In genomic region chr5:132162206-132162533, GRCm38 (mm10) we compare ENCODE assay signal across 12 mouse cellular contexts.
DNase-seq lines count a peak whose midpoint lies in the region; ATAC-seq and TF ChIP-seq lines count a peak whose summit lies in the region.
"Had no signal": no experiment of that assay in that cellular context is flagged by ENCODE, and none has a peak within 500 bp of the region (broad histone marks: within the 10 kb centered on the region; RNA-seq: fewer than 3 reads in every experiment).

No protein-coding gene starts in this region.

- 0 out of 2 replicates have a peak overlapping the region, but pooled peaks have one; percentile 4 for H3K27ac ChIP-seq in hindbrain, embryonic 12.5 days
- no peak overlapping the region for H3K27ac ChIP-seq in hindbrain, embryonic 16.5 days (ENCODE audit: low read depth, low read length)
- peak overlapping the region; percentile 76 for H3K27ac ChIP-seq in stomach, embryonic 14.5 days (ENCODE audit: low read length)
- H3K27ac ChIP-seq in stomach, postnatal 0 days (replicated peaks) = no peak overlapping the region
- H3K27ac ChIP-seq in hindbrain, postnatal 0 days = 0 out of 2 replicates have a peak overlapping the region, but pooled peaks have one; percentile 7
- H3K27ac ChIP-seq: neural tube, embryonic 12.5 days had no signal

- no peak overlapping the region for H3K4me3 ChIP-seq in hindbrain, embryonic 12.5 days
- no peak overlapping the region for H3K4me3 ChIP-seq in hindbrain, embryonic 16.5 days (ENCODE audit: low read length)
- H3K4me3 ChIP-seq in stomach, embryonic 14.5 days (ENCODE audit: low read depth, low read length) = no peak overlapping the region
- no peak overlapping the region for H3K4me3 ChIP-seq in stomach, postnatal 0 days (ENCODE audit: low read depth, low read length)
- no peak overlapping the region for H3K4me3 ChIP-seq in hindbrain, postnatal 0 days (ENCODE audit: low read length)
- H3K4me3 ChIP-seq: neural tube, embryonic 12.5 days had no signal

- DNase-seq in stomach, postnatal 0 days (ENCODE audit: low spot score) = no peak
- DNase-seq in hindbrain, postnatal 0 days (ENCODE audit: low spot score) = no peak
- DNase-seq in gastrocnemius, postnatal 10 days = no peak
- DNase-seq in thymus, postnatal 36 days = no peak
- DNase-seq: right cerebral cortex, adult 18-20 months; thymus, postnatal 25 days had no signal

- peaks cover 22% of the 10 kb centered on the region for H3K4me1 ChIP-seq in hindbrain, embryonic 12.5 days
- peaks cover 5% of the 10 kb centered on the region for H3K4me1 ChIP-seq in hindbrain, embryonic 16.5 days (ENCODE audit: control insufficient read depth, insufficient read depth, low read depth, low read length)
- H3K4me1 ChIP-seq in stomach, embryonic 14.5 days (ENCODE audit: control insufficient read depth, insufficient read depth, low read length) = peaks cover 17% of the 10 kb centered on the region
- no peaks in the 10 kb centered on the region for H3K4me1 ChIP-seq in stomach, postnatal 0 days (replicated peaks; ENCODE audit: control insufficient read depth, insufficient read depth)
- H3K4me1 ChIP-seq in hindbrain, postnatal 0 days (ENCODE audit: insufficient read depth, low read length) = peaks cover 8% of the 10 kb centered on the region

- H3K9me3 ChIP-seq in hindbrain, embryonic 12.5 days (replicated peaks) = no peaks in the 10 kb centered on the region
- H3K9me3 ChIP-seq in hindbrain, embryonic 16.5 days (ENCODE audit: control insufficient read depth, low read length) = no peaks in the 10 kb centered on the region
- H3K9me3 ChIP-seq in stomach, embryonic 14.5 days (ENCODE audit: control insufficient read depth, low read depth, low read length) = no peaks in the 10 kb centered on the region
- H3K9me3 ChIP-seq in stomach, postnatal 0 days (ENCODE audit: control insufficient read depth, low read length) = no peaks in the 10 kb centered on the region
- H3K9me3 ChIP-seq in hindbrain, postnatal 0 days (ENCODE audit: low read length) = no peaks in the 10 kb centered on the region
- H3K9me3 ChIP-seq: neural tube, embryonic 12.5 days had no signal

- no peak for TF ChIP-seq EP300 in stomach, postnatal 0 days (optimal IDR thresholded peaks at IDR 0.05)

- H3K36me3 ChIP-seq in hindbrain, embryonic 12.5 days = no peaks in the 10 kb centered on the region
- no peaks in the 10 kb centered on the region for H3K36me3 ChIP-seq in hindbrain, embryonic 16.5 days (ENCODE audit: control insufficient read depth, insufficient read depth, low read length)
- no peaks in the 10 kb centered on the region for H3K36me3 ChIP-seq in stomach, embryonic 14.5 days (ENCODE audit: control insufficient read depth, insufficient read depth, low read length)
- no peaks in the 10 kb centered on the region for H3K36me3 ChIP-seq in stomach, postnatal 0 days (ENCODE audit: control insufficient read depth, insufficient read depth, low read length)
- no peaks in the 10 kb centered on the region for H3K36me3 ChIP-seq in hindbrain, postnatal 0 days (ENCODE audit: insufficient read depth, low read length)
- H3K36me3 ChIP-seq: neural tube, embryonic 12.5 days had no signal

- H3K27me3 ChIP-seq in hindbrain, embryonic 12.5 days = no peaks in the 10 kb centered on the region
- H3K27me3 ChIP-seq in hindbrain, embryonic 16.5 days (replicated peaks; ENCODE audit: control insufficient read depth, insufficient read depth, low read length) = no peaks in the 10 kb centered on the region
- no peaks in the 10 kb centered on the region for H3K27me3 ChIP-seq in stomach, embryonic 14.5 days (ENCODE audit: control insufficient read depth, insufficient read depth, low read length)
- no peaks in the 10 kb centered on the region for H3K27me3 ChIP-seq in stomach, postnatal 0 days (ENCODE audit: control insufficient read depth, insufficient read depth, low read length)
- H3K27me3 ChIP-seq in hindbrain, postnatal 0 days (ENCODE audit: insufficient read depth, low read length) = no peaks in the 10 kb centered on the region
- H3K27me3 ChIP-seq: neural tube, embryonic 12.5 days had no signal

- H3K4me2 ChIP-seq in hindbrain, embryonic 12.5 days (replicated peaks) = no peak overlapping the region
- H3K4me2 ChIP-seq in hindbrain, embryonic 16.5 days (ENCODE audit: low read length) = no peak overlapping the region
- H3K4me2 ChIP-seq in stomach, embryonic 14.5 days (replicated peaks; ENCODE audit: low read depth, low read length) = no peak overlapping the region
- no peak overlapping the region for H3K4me2 ChIP-seq in stomach, postnatal 0 days (replicated peaks; ENCODE audit: low read depth)
- H3K4me2 ChIP-seq in hindbrain, postnatal 0 days (ENCODE audit: low read depth, low read length) = no peak overlapping the region
- H3K4me2 ChIP-seq: midbrain, embryonic 11.5 days; neural tube, embryonic 12.5 days had no signal

- WGBS in hindbrain, embryonic 12.5 days = 36% methylated on average over 4 of the region's 4 CpGs
- 26% methylated on average over 4 of the region's 4 CpGs for WGBS in hindbrain, embryonic 16.5 days
- 29% methylated on average over 4 of the region's 4 CpGs for WGBS in stomach, embryonic 14.5 days
- WGBS in stomach, postnatal 0 days = 62% methylated on average over 4 of the region's 4 CpGs
- WGBS in hindbrain, postnatal 0 days = 50% methylated on average over 4 of the region's 4 CpGs

- no peak for TF ChIP-seq CTCF in stomach, postnatal 0 days (IDR thresholded peaks at IDR 0.05; ENCODE audit: low read depth)
- no peak for TF ChIP-seq CTCF in hindbrain, postnatal 0 days (IDR thresholded peaks at IDR 0.05; ENCODE audit: low read depth)

- no peak overlapping the region for H3K9ac ChIP-seq in hindbrain, embryonic 12.5 days
- H3K9ac ChIP-seq in hindbrain, embryonic 16.5 days (ENCODE audit: low read depth, low read length) = no peak overlapping the region
- H3K9ac ChIP-seq in stomach, embryonic 14.5 days (replicated peaks; ENCODE audit: low read depth, low read length) = no peak overlapping the region
- H3K9ac ChIP-seq in stomach, postnatal 0 days (ENCODE audit: low read length) = no peak overlapping the region
- H3K9ac ChIP-seq in hindbrain, postnatal 0 days (replicated peaks; ENCODE audit: low read length) = no peak overlapping the region
- H3K9ac ChIP-seq: neural tube, embryonic 12.5 days had no signal

- no peak for ATAC-seq in hindbrain, embryonic 12.5 days (ENCODE audit: low FRiP score)
- ATAC-seq in hindbrain, embryonic 16.5 days = no peak
- no peak for ATAC-seq in stomach, embryonic 14.5 days (ENCODE audit: insufficient number of reproducible peaks, insufficient read depth, low FRiP score, low read depth)
- no peak for ATAC-seq in stomach, postnatal 0 days (ENCODE audit: low FRiP score, low TSS enrichment)
- ATAC-seq in hindbrain, postnatal 0 days = no peak
- ATAC-seq: inflammation-experienced regulatory T-cells, adult 6 months had no signal

Comparison
In these comparisons a context has a peak if more than half of its experiments do, and no peak if none do; other contexts are left out.
1. H3K27ac ChIP-seq: peak in hindbrain, embryonic 12.5 days (single experiment), stomach, embryonic 14.5 days (single experiment) and hindbrain, postnatal 0 days (single experiment); none in hindbrain, embryonic 16.5 days (single experiment) and stomach, postnatal 0 days (single experiment).